Mouse (Mus musculus): ENCODE measurements around the gene Serinc2. TPM values are rescaled to one million over a fixed set of nuclear protein-coding genes. Genes with fewer than 3 reads are reported as not detected.

Serinc2 gene
- polyA plus RNA-seq, 1 experiment from 2014 or later: 21.0 TPM

- no peak overlapping the region for H3K9ac ChIP-seq
- H3K27ac ChIP-seq: no peak overlapping the region
- peaks cover 18% of the 10 kb centered on the region for H3K4me1 ChIP-seq (replicated peaks)
- H3K4me2 ChIP-seq (replicated peaks): peak overlapping the region; percentile 83
- H3K4me3 ChIP-seq (replicated peaks): peak overlapping the region; percentile 43; the same call in 1 of the 2 replicates
- H3K36me3 ChIP-seq: no peaks in the 10 kb centered on the region
- WGBS: 49% methylated on average over 8 of the region's 8 CpGs
- H3K27me3 ChIP-seq (replicated peaks): peaks cover 18% of the 10 kb centered on the region
- ATAC-seq: no peak
- H3K9me3 ChIP-seq: no peaks in the 10 kb centered on the region
Observed at GRCm38 (mm10) chr4:130309254-130309653, 30.2 kb upstream of the Serinc2 start.

DNA sequence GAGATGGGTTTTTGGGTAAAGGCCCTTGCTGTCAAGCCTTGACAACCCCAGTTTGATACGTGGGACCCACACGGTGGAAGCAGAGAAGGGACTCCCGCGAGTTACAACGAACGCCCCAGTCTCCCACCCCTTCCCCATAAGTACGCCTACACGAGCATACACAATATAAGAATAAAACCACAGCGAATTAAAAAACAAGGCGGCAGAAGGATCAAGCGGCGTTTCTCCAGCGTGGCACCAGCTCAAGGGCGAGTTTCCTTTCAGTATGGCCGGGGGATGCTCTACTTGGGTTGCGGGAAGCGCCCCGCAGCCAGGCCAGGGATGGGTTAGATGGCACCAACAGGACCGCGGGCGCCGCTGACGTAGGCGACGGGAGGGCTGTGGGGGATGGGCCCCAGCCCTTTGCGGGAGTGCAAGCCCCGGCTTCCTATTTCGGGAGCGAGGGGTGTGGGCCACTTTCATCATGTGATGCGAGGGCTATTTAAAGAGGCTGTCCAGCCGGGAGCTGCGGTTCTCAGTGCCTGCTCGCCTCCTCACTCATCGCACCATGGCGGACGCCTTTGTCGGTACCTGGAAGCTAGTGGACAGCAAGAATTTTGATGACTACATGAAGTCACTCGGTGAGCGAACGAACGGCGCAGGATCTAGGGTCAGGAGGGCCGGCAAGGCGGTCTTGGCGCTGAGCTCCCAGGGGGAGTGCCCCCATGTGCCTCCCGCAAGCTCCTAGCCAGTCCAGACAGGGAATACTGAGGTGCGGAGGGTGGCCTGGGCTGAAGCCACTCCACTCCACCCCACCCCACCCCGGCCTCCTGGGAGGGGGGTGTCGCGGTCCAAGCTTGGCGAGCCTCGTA is 29.5 kb upstream of the Serinc2 start, which contains the start of the genes Fabp3 and Gm10570:
Fabp3 (plus strand) TSS at position 365 of the 851 bp plus-strand sequence.
Gm10570 (minus strand) TSS at position 444 of the 851 bp plus-strand sequence.
- H3K27me3 ChIP-seq (replicated peaks): peaks cover 18% of the 10 kb centered on the region
- no peak within 1 kb of the TSS for H3K27ac ChIP-seq
- H3K4me2 ChIP-seq (replicated peaks): peak within 1 kb of the TSS; percentile 83
- under 1% methylated on average over 52 of the region's 52 CpGs for WGBS
- H3K9ac ChIP-seq: peak within 1 kb of the TSS; percentile 15
- ATAC-seq: peak; percentile 35
- no peaks in the 10 kb centered on the region for H3K36me3 ChIP-seq
- peak within 1 kb of the TSS; percentile 43 for H3K4me3 ChIP-seq (replicated peaks)
- peaks cover 18% of the 10 kb centered on the region for H3K4me1 ChIP-seq (replicated peaks)
- no peaks in the 10 kb centered on the region for H3K9me3 ChIP-seq

DNA sequence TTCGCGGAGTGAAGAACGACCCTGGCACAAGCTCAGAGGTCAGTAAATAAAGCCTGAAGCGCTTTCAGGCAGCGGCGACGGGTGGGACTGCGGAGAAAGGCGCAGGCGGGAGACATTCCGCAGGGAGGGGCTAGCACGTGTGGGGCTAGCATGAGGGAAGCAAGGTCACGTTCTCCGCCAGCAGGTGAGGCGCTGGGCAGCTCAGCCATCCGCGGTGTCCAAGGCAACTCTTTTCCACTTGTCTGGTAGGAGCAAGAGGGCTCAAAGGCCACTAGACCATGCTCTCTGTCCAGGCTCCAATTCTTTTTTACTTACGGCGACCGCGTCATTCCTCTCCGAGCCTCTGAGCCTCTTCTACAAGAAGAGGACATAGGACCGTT is 28.8 kb upstream of the Serinc2 start:
- Histone ChIP-seq H3K4me3 (replicated peaks) (peak overlapping the region; percentile 43), H3K36me3 (no peaks in the 10 kb centered on the region), H3K9me3 (no peaks in the 10 kb centered on the region), H3K27ac (no peak overlapping the region), H3K4me2 (replicated peaks) (peak overlapping the region; percentile 83), H3K4me1 (replicated peaks) (peaks cover 18% of the 10 kb centered on the region), H3K9ac (peak overlapping the region; percentile 15), H3K27me3 (replicated peaks) (peaks cover 18% of the 10 kb centered on the region)
- WGBS: under 1% methylated on average over 23 of the region's 23 CpGs
- ATAC-seq: peak; percentile 77

- H3K4me2 ChIP-seq (replicated peaks): peak overlapping the region; percentile 83
- H3K4me1 ChIP-seq (replicated peaks): peaks cover 18% of the 10 kb centered on the region
- 0 out of 2 replicates have a peak, but pooled peaks have one; percentile 30 for ATAC-seq
- no peak overlapping the region for H3K4me3 ChIP-seq (replicated peaks)
- no peak overlapping the region for H3K9ac ChIP-seq
- no peak overlapping the region for H3K27ac ChIP-seq
- H3K9me3 ChIP-seq: no peaks in the 10 kb centered on the region
- H3K36me3 ChIP-seq: no peaks in the 10 kb centered on the region
- H3K27me3 ChIP-seq (replicated peaks): peaks cover 18% of the 10 kb centered on the region
- 75% methylated on average over 10 of the region's 10 CpGs for WGBS
Observed at GRCm38 (mm10) chr4:130306796-130307630, 28.0 kb upstream of the Serinc2 start.

GRCm38 (mm10) chr4:130304746-130305145 is 25.7 kb upstream of the Serinc2 start:
- H3K4me3 ChIP-seq (replicated peaks): no peak overlapping the region
- H3K9me3 ChIP-seq: no peaks in the 10 kb centered on the region
- peaks cover 18% of the 10 kb centered on the region for H3K4me1 ChIP-seq (replicated peaks)
- ATAC-seq: no peak
- 36% methylated on average over 3 of the region's 3 CpGs for WGBS
- H3K27me3 ChIP-seq (replicated peaks): peaks cover 18% of the 10 kb centered on the region
- H3K4me2 ChIP-seq (replicated peaks): no peak overlapping the region
- no peaks in the 10 kb centered on the region for H3K36me3 ChIP-seq
- no peak overlapping the region for H3K9ac ChIP-seq
- no peak overlapping the region for H3K27ac ChIP-seq

DNA sequence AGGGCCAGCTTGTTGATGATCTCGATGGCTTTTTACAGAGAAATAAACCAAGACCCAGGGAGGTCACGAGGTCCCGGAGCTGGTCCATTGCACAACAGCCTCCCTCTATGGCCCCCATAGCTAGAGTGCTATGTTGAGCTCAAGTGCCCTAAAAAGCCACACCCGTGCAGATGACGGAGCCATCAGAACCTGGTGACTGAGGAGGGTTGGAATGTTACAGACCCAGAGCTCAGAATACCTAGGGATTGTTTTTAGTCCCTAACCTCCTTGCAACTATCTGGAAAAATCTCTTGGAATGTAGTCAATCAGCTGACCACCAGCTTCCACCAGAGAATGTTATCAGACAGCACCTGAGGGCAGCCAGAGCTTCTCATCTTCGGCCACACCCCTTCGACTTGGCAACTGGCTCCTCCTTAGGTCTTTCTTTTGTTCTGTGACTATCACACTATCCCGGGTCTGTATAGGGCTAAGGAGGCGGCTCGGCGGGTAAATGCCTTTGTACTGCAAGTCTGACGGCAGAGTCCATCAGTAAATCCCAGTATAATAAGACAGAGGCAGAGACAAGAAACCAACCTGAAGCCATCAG is 23.4 kb upstream of the Serinc2 start:
- Histone ChIP-seq H3K27ac (no peak overlapping the region), H3K4me1 (replicated peaks) (no peaks in the 10 kb centered on the region; the same call in 1 of the 2 replicates), H3K9ac (no peak overlapping the region), H3K36me3 (no peaks in the 10 kb centered on the region), H3K4me2 (replicated peaks) (no peak overlapping the region), H3K27me3 (replicated peaks) (peaks cover 2% of the 10 kb centered on the region; the same call in 1 of the 2 replicates), H3K9me3 (no peaks in the 10 kb centered on the region), H3K4me3 (replicated peaks) (no peak overlapping the region)
- ATAC-seq: no peak
- WGBS: 56% methylated on average over 12 of the region's 12 CpGs

DNA sequence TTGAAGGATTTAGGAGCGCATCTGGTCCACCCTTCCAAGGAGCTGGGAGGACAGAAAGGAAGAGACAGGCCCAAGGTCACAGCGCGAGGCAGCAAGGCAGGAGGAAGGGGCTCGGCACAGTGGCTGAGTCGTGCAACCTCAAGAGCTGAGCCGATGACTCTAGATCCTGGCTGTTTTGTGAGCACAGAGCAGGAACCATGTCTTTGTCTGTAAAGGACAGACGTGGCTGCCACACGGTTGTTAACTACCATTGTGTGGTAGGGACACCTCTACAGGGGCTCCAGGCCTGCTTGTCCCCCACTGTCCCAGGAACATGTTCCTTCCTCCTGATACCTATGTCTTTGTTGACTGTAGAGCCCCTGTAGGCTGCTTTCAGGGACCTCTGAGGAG is 20.6 kb upstream of the Serinc2 start:
- Histone ChIP-seq H3K9ac (no peak overlapping the region), H3K27me3 (replicated peaks) (no peaks in the 10 kb centered on the region), H3K4me2 (replicated peaks) (no peak overlapping the region), H3K4me1 (replicated peaks) (0 out of 2 replicates have a peak, but pooled peaks cover 6% of the 10 kb centered on the region), H3K4me3 (replicated peaks) (no peak overlapping the region), H3K27ac (no peak overlapping the region), H3K9me3 (no peaks in the 10 kb centered on the region), H3K36me3 (no peaks in the 10 kb centered on the region)
- WGBS: 65% methylated on average over 8 of the region's 8 CpGs
- ATAC-seq: no peak

GRCm38 (mm10) chr4:130298877-130299628 is 20.0 kb upstream of the Serinc2 start:
- ATAC-seq: no peak
- no peak overlapping the region for H3K4me3 ChIP-seq (replicated peaks)
- no peak overlapping the region for H3K9ac ChIP-seq
- no peaks in the 10 kb centered on the region for H3K9me3 ChIP-seq
- 0 out of 2 replicates have a peak, but pooled peaks cover 6% of the 10 kb centered on the region for H3K4me1 ChIP-seq (replicated peaks)
- no peaks in the 10 kb centered on the region for H3K36me3 ChIP-seq
- WGBS: 77% methylated on average over 11 of the region's 11 CpGs
- no peaks in the 10 kb centered on the region for H3K27me3 ChIP-seq (replicated peaks)
- no peak overlapping the region for H3K27ac ChIP-seq
- no peak overlapping the region for H3K4me2 ChIP-seq (replicated peaks)

DNA sequence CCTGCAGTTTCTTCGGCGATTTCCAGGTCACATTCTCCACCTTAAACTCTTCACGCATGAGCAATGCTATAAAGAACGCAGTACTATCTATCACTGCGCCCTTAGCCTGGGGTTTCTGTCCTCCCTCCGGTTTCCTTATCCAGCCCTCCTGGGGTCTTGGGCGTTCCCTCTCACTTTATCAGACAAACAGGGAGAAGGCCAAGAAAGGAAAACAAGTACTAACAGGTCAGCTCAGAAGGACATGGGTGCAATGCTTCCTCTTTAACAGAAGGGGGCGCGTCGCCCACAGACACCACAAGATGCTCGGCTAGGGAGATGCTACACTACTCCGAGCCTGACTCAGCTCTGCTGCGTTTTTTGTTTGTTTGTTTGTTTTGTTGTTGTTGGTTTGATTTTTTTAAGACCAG is 18.1 kb upstream of the Serinc2 start:
- Histone ChIP-seq H3K4me3 (replicated peaks) (no peak overlapping the region), H3K36me3 (no peaks in the 10 kb centered on the region), H3K4me2 (replicated peaks) (no peak overlapping the region), H3K27ac (no peak overlapping the region), H3K9me3 (no peaks in the 10 kb centered on the region), H3K9ac (no peak overlapping the region), H3K27me3 (replicated peaks) (no peaks in the 10 kb centered on the region), H3K4me1 (replicated peaks) (0 out of 2 replicates have a peak, but pooled peaks cover 6% of the 10 kb centered on the region)
- 20% methylated on average over 13 of the region's 13 CpGs for WGBS
- peak; percentile 44; the same call in 1 of the 2 replicates for ATAC-seq

DNA sequence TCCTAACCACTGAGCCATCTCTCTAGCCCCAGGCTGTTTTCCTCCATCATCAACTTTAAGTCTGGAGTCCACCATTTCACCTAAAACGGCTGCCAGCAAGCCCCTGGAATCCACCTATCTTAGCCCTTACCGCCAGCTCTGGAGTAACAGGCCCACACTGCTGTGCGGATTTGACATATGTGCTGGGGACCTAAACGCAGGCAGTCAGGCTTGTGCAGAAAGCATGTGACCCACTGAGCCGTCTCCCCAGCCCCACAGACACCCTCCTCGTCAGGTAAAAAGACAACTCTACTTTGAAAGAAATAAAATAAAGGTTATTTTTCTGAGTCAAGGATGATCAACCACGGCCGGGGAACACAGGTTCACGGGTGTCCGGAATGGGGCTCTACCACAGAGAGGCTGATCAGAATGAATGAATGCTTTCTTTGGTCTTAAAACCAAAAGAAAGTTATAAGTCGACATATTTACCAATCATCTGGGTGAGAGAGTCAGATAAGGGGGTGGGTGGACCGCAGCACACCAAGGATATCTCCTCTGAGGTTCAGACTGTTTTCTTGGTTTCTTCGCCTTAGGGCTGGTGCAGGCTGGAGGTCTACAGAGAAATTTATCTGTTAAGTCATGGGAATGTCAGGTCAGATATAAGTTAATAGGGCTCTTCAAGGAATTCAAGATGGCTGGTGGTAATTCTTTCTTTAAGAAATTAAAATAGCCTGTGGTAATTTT is 17.4 kb upstream of the Serinc2 start:
- ATAC-seq: no peak
- H3K4me1 ChIP-seq (replicated peaks): 0 out of 2 replicates have a peak, but pooled peaks cover 6% of the 10 kb centered on the region
- no peak overlapping the region for H3K9ac ChIP-seq
- H3K36me3 ChIP-seq: no peaks in the 10 kb centered on the region
- H3K27ac ChIP-seq: no peak overlapping the region
- WGBS: 84% methylated on average over 13 of the region's 13 CpGs
- no peak overlapping the region for H3K4me2 ChIP-seq (replicated peaks)
- H3K4me3 ChIP-seq (replicated peaks): no peak overlapping the region
- no peaks in the 10 kb centered on the region for H3K9me3 ChIP-seq
- no peaks in the 10 kb centered on the region for H3K27me3 ChIP-seq (replicated peaks)
